Mouse (Mus musculus) forebrain, postnatal 0 days (tissue): ENCODE measurements at regions not wholly inside any gene's neighbourhood (a gene's known extent, or its start where the extent isn't known, plus 50 kb on each side); places are given as distances from the start of the nearest gene placed in this dataset.

Experiments used
- ATAC-seq: fragments of 200-750 bp; cut with Nextera tagmentation; 2 replicates; pipeline ENCODE4 v1.8.0; 2017; ENCODE audit warnings: mild to moderate bottlenecking, moderate library complexity
- DNase-seq: peaks from one replicate; pipeline ENCODE4 v3.0.0-alpha.2; 2015
- H3K27ac ChIP-seq: fragments of 300-500 bp; sonication (generic); 2 replicates; pipeline ENCODE4 v1.5.1; 2014; ENCODE audit warnings: low read depth, mild to moderate bottlenecking, antibody characterized with exemption, low read length, moderate library complexity, mixed read lengths
- H3K27me3 ChIP-seq: fragments of 300-500 bp; sonication (generic); 2 replicates; pipeline ENCODE4 v1.6.1; 2014; ENCODE audit warnings: mild to moderate bottlenecking, low read length, mixed read lengths; ENCODE audit not compliant: insufficient read depth
- H3K36me3 ChIP-seq: fragments of 300-500 bp; sonication (generic); 2 replicates; pipeline ENCODE4 v1.6.1; 2014; ENCODE audit warnings: mild to moderate bottlenecking, moderate library complexity; ENCODE audit not compliant: insufficient read depth
- H3K4me1 ChIP-seq: fragments of 300-500 bp; sonication (generic); 2 replicates; pipeline ENCODE4 v1.6.1; 2014; ENCODE audit warnings: antibody characterized with exemption; ENCODE audit not compliant: insufficient read depth
- H3K4me2 ChIP-seq: fragments of 300-500 bp; sonication (generic); 2 replicates; pipeline ENCODE4 v1.6.1; 2014; ENCODE audit warnings: low read depth, mild to moderate bottlenecking, moderate library complexity
- H3K4me3 ChIP-seq: fragments of 300-500 bp; sonication (generic); 2 replicates; pipeline ENCODE4 v1.5.1; 2014; ENCODE audit warnings: low read depth, low read length, mixed read lengths
- H3K9ac ChIP-seq: fragments of 300-500 bp; sonication (generic); 2 replicates; pipeline ENCODE4 v1.6.1; 2014; ENCODE audit warnings: mild to moderate bottlenecking
- H3K9me3 ChIP-seq: fragments of 300-500 bp; sonication (generic); 2 replicates; pipeline ENCODE4 v1.6.1; 2016; ENCODE audit warnings: low read length
- CTCF ChIP-seq: sonication (generic); IDR thresholded peaks from 2 replicates; pipeline ENCODE4 v1.5.1; 2016; ENCODE audit warnings: antibody characterized with exemption, control low read depth, low read depth
- WGBS: fragments of 180-500 bp; shearing (Covaris S2); extraction: QIAGEN DNeasy Blood & Tissue Kit; methylation state at CpG from one replicate; pipeline ENCODE4 v1.1.7; 2014; 5-methylcytosine and 5-hydroxymethylcytosine counted together

DNA sequence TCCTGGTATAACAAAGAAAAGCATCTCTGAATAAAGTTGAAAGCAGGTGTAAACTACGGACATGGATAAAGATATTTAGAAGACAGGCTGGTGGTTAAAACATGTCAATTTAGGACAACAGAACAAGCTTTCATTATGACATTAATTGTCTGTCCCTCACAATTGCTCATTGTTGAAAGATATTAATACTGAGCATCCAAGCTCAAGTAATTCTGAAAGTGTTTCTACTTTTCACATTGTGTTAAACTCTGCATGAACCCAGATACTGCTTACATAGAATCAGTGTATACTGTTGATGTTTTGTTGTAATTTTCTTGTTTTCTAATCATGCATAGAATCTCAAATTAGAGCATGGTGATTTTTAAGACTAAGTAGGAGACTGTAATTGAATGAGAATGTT is 614.7 kb upstream of the Lingo2 start:
- no peak for DNase-seq
- no peaks in the 10 kb centered on the region for H3K9me3 ChIP-seq
- H3K27ac ChIP-seq = no peak overlapping the region
- no peak overlapping the region for H3K4me3 ChIP-seq
- WGBS = 63% methylated on average over 1 of the region's 1 CpGs
- TF ChIP-seq CTCF = no peak
- no peak overlapping the region for H3K4me2 ChIP-seq
- H3K4me1 ChIP-seq = no peaks in the 10 kb centered on the region
- no peaks in the 10 kb centered on the region for H3K27me3 ChIP-seq
- H3K9ac ChIP-seq = no peak overlapping the region
- no peaks in the 10 kb centered on the region for H3K36me3 ChIP-seq
- no peak for ATAC-seq

DNA sequence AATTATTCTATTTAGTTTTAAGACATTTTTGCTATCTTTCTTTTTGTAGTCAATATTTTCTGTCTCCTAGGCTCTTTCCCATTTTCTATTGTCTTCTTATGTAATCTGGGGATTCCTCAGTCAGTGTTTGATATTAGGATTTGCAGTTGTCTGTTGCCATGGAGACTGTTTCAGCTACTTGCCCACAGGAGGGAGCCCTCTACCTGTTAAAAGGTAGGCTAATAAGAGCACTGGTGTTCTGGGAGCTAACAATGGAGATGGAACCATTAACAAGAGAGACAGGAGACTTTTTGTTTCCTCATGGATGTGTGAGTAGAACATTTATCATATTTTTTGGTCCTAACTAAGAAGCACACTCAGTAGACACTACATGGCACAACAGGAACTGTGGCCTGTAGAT is 608.7 kb upstream of the Lingo2 start:
- peak; percentile 38 for TF ChIP-seq CTCF
- ATAC-seq (no peak; the same call in 1 of the 2 replicates), DNase-seq (no peak)
- no peak overlapping the region for H3K9ac ChIP-seq
- no peaks in the 10 kb centered on the region for H3K9me3 ChIP-seq
- H3K4me2 ChIP-seq = no peak overlapping the region
- H3K4me3 ChIP-seq = no peak overlapping the region
- no peaks in the 10 kb centered on the region for H3K27me3 ChIP-seq
- H3K4me1 ChIP-seq = no peaks in the 10 kb centered on the region
- H3K27ac ChIP-seq = no peak overlapping the region
- no peaks in the 10 kb centered on the region for H3K36me3 ChIP-seq

DNA sequence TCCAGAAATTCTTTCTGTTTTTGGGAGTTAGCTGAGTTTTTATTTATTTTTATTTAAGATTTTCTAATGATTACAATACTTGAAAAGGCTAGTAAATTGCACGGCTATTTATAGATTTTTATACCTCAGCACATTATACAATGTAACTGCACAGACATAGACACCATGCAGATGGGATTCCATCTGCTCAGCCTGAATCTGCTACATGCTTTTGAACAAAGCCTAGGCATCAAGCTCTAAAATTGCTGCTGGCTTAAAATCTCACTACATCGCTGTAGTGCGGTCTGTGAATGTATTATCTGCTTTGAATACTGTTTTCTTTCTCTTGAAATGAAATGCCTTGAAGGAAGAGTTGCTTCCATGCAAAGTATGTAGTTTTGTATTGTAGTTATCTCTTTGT is 594.5 kb upstream of the Lingo2 start:
- H3K36me3 ChIP-seq = no peaks in the 10 kb centered on the region
- 0 out of 2 replicates have a peak, but pooled peaks cover 4% of the 10 kb centered on the region for H3K4me1 ChIP-seq
- no peaks in the 10 kb centered on the region for H3K27me3 ChIP-seq
- ATAC-seq = peak; percentile 98
- DNase-seq = peak; percentile 71
- 51% methylated on average over 3 of the region's 3 CpGs for WGBS
- H3K9ac ChIP-seq = no peak overlapping the region
- no peak overlapping the region; the same call in 1 of the 2 replicates for H3K27ac ChIP-seq
- no peak overlapping the region for H3K4me2 ChIP-seq
- TF ChIP-seq CTCF = no peak
- H3K4me3 ChIP-seq = no peak overlapping the region
- no peaks in the 10 kb centered on the region for H3K9me3 ChIP-seq

DNA sequence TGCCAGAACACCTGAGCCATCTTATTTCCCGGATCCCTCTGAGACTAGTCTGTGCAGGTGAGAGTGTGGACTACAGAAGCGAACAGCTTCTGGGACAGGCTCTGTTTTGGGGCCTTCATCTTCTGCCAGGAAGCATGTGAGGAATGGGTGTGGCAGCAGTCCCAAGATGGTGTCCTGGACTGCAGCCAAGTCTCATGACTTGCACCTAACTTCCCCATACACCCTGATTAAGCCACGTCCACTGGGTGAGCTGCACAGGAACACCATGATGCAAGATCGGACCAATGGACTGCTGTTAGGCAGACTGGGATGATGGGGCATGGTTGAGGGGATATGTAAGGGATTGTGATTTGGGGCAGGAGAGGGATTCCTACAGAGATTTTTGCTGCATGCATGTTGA is 556.2 kb upstream of the Lingo2 start:
- TF ChIP-seq CTCF = no peak
- H3K4me1 ChIP-seq = no peaks in the 10 kb centered on the region
- DNase-seq = no peak
- H3K36me3 ChIP-seq = no peaks in the 10 kb centered on the region
- H3K27me3 ChIP-seq = no peaks in the 10 kb centered on the region
- no peak overlapping the region for H3K4me2 ChIP-seq
- ATAC-seq = no peak
- H3K27ac ChIP-seq = no peak overlapping the region
- no peak overlapping the region for H3K4me3 ChIP-seq
- 88% methylated on average over 4 of the region's 4 CpGs for WGBS
- no peak overlapping the region for H3K9ac ChIP-seq
- H3K9me3 ChIP-seq = no peaks in the 10 kb centered on the region
